Mouse (Mus musculus) mouse trophoblast stem cell (cell line): ENCODE data around the gene Gm10490.

Experiments
- in situ Hi-C, 2 experiments: fragments of 300-500 bp; cut with MseI, MboI; formaldehyde crosslinking; loops; 2 replicates in 1 of 2; 3 replicates in 1 of 2; pipeline ENCODE4 v1.15.1; 2025

Gene Gm10490

DNA sequence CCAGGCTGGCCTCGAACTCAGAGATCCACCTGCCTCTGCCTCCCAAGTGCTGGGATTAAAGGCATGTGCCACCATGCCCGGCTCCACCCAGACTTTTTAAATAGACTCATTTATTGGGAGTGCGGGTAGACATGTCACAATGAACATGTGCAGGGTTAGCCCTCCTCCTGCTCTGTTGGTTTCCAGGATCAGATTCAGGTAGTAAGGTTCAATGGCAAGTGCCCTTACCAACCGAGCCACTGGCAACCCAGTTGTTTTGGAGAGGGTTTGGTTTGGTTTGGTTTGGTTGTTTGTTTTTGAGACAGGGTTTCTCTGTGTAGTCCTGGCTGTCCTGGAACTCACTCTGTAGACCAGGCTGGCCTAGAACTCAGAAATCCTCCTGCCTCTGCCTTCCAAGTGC is at the start of gene Gm10490:
Gm10490 (plus strand) TSS at position 301 of the 400 bp plus-strand sequence.
- in situ Hi-C loops = loop anchor here in 1 of 2 experiments (25.0 kb wide), 1 partner anchor 203 kb away; no protein-coding TSS in a partner anchor

DNA sequence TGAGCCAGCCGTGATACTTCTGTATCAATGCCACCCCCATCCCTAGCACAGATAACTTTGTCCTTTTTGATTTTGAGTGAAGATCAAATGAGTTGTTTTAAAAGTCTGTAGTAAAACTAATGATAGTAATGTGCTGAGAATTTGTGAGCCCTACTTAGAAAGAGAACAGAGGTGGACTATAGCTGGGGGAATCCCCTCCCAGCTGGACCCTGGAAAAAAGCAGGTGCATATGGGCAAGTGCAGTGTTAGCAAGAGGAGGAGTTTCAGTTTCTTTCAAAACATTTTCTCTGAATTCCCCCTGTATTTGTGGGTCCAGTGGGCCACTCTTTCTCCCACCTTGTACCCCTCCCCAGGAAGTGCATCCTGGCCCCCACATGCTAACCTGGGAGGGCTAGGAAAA is 46.2 kb upstream of the Gm10490 start:
- in situ Hi-C loops = no loop called here

DNA sequence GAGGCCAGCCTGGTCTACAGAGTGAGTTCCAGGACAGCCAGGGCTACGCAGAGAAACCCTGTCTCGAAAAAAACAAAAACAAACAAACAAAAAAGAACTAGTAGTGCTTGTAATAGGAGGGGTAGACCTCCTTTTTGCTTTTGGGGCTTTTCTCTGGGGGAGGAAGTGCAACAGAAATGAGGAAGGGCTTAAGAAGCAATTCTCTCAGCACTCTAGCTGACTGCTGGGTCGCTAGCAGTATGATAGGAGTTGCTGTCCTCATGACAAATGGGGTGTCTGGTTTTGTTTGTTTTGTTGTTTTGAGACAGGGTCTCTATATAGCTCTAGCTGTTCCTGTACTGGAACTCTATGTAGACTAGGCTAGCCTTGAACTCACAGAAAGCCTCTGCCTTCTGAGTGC is 44.8 kb upstream of the Gm10490 start:
- in situ Hi-C loops = no loop called here

DNA sequence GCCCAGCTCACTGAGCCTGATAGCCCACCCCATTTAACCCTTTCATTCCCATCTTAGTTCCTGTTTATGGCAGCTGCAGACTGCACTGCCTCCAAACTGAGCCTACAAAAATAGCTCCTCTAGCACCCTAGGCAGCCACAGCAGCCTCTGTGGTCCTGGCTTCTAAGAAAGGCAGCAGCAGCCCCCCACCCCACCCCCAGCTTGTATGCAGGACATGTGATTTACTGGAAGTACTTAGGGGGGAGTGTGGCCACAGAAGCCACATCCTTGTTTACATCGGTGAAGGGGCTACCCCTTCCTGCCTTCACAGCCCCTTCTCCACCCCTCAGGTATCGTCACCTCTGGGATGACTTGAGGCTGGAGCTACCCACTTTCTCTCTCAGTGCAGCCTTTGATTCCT is 44.0 kb upstream of the Gm10490 start:
- in situ Hi-C loops = no loop called here

- in situ Hi-C loops = no loop called here
Measured at GRCm38 (mm10) chrX:7865786-7866185, 43.6 kb upstream of the Gm10490 start.

DNA sequence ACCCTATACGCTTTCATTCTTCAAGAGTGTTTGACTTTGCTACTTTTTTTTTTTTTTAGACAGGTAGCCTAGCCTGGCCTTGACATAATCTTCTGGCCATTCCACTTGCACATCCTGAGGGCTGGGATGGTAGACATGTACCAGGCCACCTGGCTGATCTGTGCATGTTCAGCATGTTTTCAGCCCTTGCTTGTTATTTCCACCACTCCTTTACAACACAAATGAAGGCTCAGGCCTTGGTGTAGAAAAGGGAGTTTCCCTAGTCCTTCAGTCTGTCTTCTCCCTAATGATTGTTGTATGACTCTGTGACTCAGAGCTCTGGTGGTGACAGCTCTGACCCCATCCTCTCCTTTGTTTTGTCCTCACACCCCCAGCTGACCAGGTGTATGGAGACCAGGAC is 42.2 kb upstream of the Gm10490 start:
- in situ Hi-C loops = no loop called here

DNA sequence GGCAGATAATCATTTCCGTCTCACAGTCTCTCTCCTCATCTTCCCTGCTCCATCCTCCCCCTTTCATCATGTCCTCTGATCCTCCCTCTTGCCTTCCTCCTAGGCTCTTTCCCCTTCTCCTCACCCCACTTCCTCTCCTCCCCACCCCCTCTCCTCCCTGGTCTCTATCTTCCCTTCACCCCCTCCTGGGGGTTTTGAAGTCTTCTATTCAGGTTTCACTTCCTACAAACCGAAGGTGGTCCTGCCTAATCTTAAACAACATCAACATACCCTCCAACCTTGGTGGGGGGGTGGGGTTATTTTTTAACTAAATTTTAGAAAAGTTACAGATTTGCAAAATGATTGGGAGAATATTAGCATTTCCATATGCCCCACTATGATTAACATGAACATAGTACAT is 40.8 kb upstream of the Gm10490 start:
- in situ Hi-C loops = no loop called here

GRCm38 (mm10) chrX:7869826-7870225 is 39.5 kb upstream of the Gm10490 start:
- in situ Hi-C loops = no loop called here

DNA sequence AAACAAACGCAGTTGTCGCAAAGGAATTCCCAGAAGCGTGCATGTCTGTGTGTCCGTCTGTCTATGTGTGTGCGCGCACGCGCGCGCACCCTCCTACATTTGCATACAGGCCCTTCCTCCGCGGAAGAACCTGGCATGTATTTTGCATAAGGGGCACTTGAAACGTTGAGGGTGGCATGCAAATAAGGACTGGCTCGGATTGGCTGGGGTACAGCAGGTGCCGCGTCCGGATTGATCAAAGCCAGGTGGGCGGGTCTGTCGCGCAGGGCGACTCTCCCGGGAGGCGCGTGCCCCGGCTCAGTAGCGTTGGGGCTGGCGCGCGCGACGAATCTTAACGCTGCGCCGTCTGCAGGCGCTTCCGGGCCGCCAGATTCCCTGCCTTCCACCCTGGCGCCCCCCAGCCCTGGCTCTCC is 31.3 kb upstream of the Gm10490 start, which contains the start of gene Pim2:
Pim2 (plus strand) TSS at position 256 of the 413 bp plus-strand sequence.
- in situ Hi-C loops = no loop called here

GRCm38 (mm10) chrX:7878495-7878894 is 30.8 kb upstream of the Gm10490 start:
- in situ Hi-C loops = no loop called here

- in situ Hi-C loops = no loop called here
Measured at GRCm38 (mm10) chrX:7879819-7880218, 29.5 kb upstream of the Gm10490 start.

DNA sequence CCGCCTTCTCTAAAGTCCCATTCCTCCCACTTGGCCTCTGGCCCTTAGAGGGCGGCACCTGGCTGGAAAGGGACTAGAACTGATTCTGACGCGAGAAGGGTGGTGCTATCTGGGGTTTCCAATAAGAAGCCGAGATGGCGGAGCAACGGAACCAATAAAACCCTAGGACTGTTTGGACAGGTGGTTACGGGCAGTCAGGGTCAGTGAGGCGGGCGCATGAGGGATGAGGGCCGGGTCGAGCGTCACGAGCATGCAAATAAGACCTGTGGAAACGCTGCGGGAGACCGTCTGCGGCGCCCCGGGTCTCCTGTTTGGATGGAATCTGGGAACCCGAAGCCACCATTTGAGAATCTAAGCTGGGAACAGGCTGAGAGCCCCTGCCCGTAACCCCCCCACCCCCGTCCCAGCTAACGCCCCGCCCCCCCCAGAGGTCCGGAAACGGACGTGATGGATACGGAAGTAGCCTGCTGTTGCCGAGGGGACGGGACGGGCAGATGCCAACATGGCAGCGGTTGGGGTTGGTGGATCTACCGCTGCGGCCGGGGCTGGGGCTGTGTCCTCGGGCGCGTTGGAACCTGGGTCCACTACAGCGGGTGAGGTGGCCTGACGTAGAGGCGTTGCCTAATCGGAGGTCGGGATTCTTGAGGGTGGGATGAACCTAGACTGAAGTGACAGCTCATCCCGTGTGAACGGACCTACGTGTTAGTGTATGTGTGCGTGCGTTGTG is 25.3 kb upstream of the Gm10490 start, which contains the start of gene Slc35a2:
Slc35a2 (plus strand) TSS at position 188 of the 727 bp plus-strand sequence.
- in situ Hi-C loops = no loop called here

DNA sequence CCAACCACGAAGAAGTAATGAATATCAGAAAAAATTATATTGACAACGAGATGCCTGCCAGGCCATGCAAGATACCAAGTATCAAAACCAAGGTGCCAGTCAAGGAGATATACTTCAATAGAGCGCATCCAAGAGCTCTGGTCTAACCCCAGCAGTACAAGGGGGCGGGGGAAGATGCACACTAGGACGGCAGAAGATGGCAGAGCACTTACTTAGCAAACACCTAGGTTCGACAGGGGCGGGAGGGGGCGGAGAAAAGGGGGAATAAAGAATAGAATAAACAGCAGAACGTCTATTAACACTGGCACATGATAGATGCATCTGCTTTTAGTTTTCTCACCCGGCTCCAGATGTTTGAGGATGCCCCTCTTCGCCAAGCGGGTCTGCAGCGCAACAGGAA is 11.1 kb upstream of the Gm10490 start:
- in situ Hi-C loops = no loop called here

DNA sequence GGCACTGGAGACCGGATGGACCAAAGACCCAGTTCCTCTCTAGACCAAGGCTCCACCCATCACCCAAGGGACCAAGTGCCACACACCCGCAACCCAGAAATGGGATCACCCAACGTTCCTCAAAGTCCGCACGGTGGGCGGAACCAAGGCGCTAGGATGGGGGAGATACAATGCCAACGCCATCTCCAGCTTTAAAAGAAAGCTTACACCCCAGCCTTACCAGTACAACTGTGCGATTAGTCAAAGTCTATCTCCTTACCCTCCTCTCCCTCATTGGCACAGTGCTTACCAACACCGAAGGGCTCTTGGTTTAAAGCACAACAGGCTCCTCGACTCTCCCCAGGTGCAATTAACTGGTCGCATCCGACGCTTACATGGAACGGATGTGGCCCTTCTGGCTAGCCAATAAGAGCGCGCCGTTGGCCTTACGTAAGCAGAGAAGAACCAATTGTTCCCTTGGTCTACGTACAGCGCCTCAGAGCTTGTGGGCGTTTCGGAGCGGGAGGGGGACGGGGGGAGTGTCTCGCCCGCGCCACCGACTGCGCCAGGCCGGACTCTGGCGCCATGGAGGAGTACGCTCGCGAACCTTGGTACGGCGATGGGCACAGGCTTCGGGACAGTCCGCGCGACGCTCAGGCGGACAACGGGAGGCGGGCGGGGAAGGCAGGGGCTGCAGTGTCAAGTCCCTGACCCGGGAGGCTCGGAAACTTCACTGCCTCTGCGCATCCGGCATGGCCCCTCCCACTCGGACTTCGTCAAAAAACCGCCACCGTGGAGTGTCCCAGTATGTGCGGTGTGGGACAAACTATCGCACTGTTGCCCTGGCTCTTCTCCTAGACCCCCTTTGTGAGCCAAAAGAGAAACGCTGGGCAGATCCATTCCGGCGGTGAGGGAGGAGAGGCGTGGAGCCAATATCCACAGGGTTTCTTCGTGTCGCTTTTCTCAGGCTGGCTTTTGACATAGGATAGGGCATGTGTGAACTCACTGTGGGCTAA is 10.2 kb upstream of the Gm10490 start, which contains the start of the genes Pqbp1 and Timm17b:
Pqbp1 (minus strand) TSS at position 390 of the 995 bp plus-strand sequence.
Timm17b (plus strand) TSS at position 478 of the 995 bp plus-strand sequence.
- in situ Hi-C loops = no loop called here

DNA sequence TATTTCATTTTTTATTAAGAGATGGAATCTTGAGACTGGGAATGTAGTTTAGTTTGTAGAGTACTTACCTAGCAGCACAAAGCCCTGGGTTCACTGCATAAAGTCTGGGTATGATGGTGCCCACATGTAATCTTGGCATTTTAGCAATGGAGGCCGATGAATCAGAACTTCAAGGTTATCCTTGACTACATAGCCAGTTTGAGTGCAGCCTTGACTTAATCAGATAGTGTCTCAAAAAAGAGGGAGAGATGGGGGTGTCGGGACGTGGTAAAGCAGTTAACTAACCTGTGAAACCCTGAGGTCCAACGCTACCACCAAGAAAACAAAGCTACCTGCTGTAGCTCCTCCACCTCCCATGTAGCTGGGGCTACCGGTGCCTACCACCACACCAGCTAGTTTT is 4.9 kb upstream of the Gm10490 start:
- in situ Hi-C loops = loop anchor here in 1 of 2 experiments (25.0 kb wide), 1 partner anchor 208 kb away; no protein-coding TSS in a partner anchor

GRCm38 (mm10) chrX:7907735-7908134 is 1.6 kb upstream of the Gm10490 start, which contains the start of gene Gm10491:
Gm10491 (minus strand) TSS chrX:7907835.
- in situ Hi-C loops = loop anchor here in 1 of 2 experiments (25.0 kb wide), 1 partner anchor 205 kb away; no protein-coding TSS in a partner anchor

DNA sequence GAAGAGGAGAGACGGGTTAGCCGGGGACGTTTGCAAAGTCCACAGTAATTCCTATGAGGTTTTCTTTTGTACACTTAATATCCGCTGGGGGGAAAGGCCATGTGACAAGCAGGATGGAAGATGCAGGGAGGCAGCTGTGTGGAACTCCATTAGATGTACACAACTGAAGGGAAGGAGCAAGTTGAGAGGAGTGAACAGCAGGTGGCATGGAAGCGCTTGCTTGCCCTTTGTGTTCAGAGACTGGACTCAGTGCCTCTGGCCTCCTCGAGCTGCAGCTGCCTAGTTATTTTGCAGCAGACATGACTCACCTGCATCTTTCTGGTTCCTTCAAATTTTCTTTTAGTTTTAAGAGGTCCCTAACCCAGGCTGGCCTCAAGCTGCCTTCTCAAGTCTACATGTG is 1.1 kb downstream of the Gm10490 start:
- in situ Hi-C loops = loop anchor here (10.0 to 25.0 kb wide), 2 partner anchors 202 to 204 kb away; no protein-coding TSS in a partner anchor

- in situ Hi-C loops = loop anchor here (5.0 to 25.0 kb wide), 3 partner anchors 102 to 199 kb away; partner anchors contain the start of gene Glod5 (in 1 of the 2)
Measured at GRCm38 (mm10) chrX:7915669-7916068, 6.3 kb downstream of the Gm10490 start.

DNA sequence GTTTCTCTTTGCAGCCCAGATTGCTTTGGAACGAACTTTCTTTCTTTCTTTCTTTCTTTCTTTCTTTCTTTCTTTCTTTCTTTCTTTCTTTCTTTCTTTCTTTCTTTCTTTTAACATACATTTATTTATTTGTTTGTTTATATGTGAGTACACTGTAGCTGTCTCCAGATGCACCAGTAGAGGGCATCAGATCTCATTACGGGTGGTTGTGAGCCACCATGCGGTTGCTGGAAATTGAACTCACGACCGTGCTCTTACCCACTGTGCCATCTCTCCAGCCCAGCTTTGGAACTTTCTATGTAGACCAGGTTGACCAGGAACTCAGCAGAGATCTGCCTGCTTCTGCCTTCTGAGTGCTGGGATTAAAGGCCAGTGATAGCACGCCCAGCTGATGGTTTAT is 8.6 kb downstream of the Gm10490 start:
- in situ Hi-C loops = loop anchor here (5.0 to 25.0 kb wide), 3 partner anchors 99 to 197 kb away; partner anchors contain the start of gene Glod5 (in 1 of the 2)

DNA sequence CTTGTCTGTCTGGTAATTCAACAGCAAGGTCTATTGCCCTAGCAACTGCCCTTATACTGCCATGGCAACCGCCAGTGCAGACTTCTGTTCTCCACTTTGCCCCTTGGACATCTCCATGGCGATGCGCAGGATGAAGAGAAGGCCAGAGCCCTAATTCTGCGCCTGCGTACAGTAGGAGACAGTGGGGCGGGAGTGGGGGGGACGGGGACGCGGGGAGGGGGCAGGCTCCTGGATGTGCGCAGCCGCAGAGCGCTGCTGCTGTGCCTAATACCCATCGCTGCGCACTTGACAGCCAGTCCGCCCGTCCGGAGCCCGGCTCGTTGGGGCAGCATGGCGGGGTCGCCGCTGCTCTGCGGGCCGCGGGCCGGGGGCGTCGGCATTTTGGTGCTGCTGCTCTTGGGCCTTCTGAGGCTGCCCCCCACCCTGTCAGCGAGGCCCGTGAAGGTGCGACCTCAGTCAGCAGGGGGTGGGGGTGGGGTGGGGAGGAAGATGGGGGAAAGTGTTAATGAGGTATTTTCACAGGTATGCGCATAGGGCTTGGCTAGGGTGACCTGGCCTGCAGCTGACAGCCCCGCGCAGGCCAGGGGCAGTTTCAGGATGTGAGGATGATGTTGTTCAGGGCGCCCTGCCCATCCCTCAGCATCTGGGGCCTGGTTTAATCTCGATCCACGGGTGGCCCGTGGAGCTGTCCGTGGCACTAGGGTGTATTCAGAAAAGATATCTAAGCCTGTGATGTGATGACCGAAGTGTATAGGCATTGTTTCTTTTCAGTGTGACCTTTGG is 10.4 kb downstream of the Gm10490 start, which contains the start of gene Pcsk1n:
Pcsk1n (plus strand) TSS at position 222 of the 783 bp plus-strand sequence.
- in situ Hi-C loops = loop anchor here (5.0 to 25.0 kb wide), 4 partner anchors 93 to 195 kb away; partner anchors contain the start of gene Glod5 (in 1 of the 2)
